Mouse (Mus musculus): ENCODE results near the gene Gm28043. TPM values are rescaled to one million over a fixed set of nuclear protein-coding genes. Genes with fewer than 3 reads are reported as not detected.

Gm28043 gene
- polyA plus RNA-seq (2014; fragmentation: Illumina TruSeq; extraction: RNeasy Lipid Tissue Mini Kit (QIAGEN cat#74804); ENCODE audit: low replicate concordance), result 1.4 TPM

DNA sequence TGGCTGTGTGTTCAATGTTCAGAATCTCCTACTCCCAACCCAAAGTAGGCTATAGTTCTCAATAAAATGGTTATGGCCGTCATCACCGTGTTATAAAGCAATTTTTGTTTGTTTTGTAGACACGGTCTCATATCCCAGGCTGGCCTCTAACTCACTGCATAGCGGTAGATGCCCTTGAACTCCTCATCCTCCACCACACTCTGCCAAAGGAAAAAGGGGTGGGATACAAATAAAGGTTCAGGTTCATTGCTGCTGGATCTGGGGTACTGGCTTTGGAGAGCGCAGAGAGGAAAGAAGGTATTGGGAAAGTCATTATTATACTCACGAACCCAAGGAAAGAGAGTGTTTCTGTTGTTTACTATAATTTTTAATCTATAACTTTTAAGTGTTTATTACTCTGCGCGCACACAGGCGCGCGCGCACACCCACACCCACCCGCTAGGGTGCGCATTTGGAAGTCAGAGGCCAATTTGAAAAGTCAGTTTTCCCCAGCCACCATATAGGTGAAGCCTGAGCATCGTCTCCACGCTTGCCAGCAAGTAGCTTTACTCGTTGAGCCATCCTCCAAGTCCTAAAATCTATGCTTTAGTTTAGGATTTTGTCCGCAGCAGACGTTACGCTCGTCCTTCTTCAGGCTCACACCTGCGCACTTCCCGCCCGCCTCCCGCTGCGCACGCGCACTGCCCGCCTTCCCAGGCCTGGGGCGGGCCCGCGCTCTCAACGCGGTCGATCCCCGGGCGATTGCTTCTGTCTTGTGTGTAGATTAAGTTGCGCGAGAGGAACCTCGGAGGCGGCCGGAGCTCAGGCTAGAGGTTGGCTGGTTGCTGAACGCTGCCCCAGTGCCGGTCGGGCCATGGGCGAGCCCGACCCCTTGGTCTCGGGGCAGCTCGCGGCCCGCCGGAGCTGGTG lies at the start of gene Gm28043, which contains the start of gene Rnf8:
TSS of gene Gm28043 (plus strand) at position 762 of the 909 bp plus-strand sequence.
TSS of gene Rnf8 (plus strand) at position 676 of the 909 bp plus-strand sequence.

DNA sequence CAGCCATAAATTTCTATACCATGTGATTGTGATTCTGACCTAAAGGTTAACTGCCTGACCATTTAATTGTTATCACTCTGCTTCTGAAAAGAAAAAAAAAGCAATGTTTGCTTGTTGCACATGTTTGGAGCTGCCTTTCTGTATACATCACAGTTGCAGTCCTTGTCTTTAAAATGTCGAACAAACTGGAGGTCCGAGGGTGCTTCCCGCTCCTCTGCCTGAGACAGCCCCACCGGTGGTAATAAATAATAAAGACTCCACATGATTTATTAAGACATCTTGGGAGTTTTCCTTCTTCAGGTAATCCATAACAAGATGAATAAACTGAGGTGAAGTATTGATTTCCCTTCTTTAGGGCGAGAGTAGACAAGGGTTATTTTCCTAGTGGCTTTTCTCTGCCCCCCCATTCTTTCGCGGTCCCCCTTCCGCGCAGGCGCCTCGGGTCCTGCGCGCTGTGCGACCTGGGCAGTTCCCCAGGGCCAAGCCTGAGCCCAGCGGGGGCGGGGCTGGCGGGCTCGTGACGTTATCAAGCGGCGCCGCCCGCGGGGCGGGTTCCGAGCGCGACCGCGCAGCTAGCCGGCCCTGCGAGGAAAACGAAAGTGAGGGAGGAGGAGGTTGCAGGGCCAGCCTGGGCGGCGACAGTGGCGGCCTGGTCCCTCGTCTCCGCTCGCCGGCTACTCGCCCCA lies 45.5 kb downstream of the Gm28043 start, which contains the start of gene Cmtr1:
TSS of gene Cmtr1 (plus strand) at position 520 of the 686 bp plus-strand sequence.

DNA sequence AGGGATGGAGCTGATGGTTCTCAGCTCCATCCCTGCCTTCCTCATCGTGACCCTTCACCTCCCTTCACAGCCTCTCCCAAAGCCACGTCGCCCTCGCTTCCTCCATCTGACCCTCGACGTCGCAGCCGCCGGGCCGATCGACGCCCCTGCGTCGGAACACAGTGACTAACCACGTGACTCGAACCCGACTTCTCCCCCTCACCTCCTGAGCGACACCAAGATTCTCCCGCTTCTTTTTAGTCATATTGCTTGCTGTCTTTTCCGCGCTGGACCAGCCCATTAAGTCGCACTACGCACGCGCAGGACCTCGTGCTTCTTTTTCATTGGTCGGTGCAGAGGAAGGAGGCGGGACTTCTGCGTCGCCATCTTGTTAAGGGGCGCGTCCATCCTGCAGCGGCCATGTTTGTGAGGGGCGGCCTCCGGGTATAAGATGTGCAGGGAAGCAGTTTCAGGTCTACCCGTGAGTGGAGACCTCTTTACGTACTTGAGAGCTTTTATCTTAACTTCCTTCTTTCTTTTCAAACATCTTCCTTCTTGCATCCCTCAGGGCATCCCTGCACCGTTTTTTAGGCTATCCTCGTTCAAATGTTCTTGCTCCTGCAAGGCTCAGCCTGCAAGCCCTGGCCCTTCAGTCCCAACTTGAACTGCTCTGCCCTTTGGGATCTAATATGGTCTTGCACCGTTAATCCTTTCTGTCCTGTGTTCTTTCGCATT lies 102.2 kb downstream of the Gm28043 start, which contains the start of gene Ccdc167:
TSS of gene Ccdc167 (minus strand) at position 313 of the 714 bp plus-strand sequence.

Other genes starting within 250 kb of the Gm28043 start
- gene Pim1, start 124.1 kb upstream of the Gm28043 start, polyA plus RNA-seq (2014; fragmentation: Illumina TruSeq; extraction: RNeasy Lipid Tissue Mini Kit (QIAGEN cat#74804); ENCODE audit: low replicate concordance), result 66.6 TPM
- gene Gm17657, start 65.2 kb upstream of the Gm28043 start, polyA plus RNA-seq (2014; fragmentation: Illumina TruSeq; extraction: RNeasy Lipid Tissue Mini Kit (QIAGEN cat#74804); ENCODE audit: low replicate concordance), result not detected
- gene Tbc1d22b, start 65.1 kb upstream of the Gm28043 start, polyA plus RNA-seq (2014; fragmentation: Illumina TruSeq; extraction: RNeasy Lipid Tissue Mini Kit (QIAGEN cat#74804); ENCODE audit: low replicate concordance), result 6.2 TPM
- gene Tmem217, start 62.5 kb upstream of the Gm28043 start, polyA plus RNA-seq (2014; fragmentation: Illumina TruSeq; extraction: RNeasy Lipid Tissue Mini Kit (QIAGEN cat#74804); ENCODE audit: low replicate concordance), result not detected
- 11.1 TPM for gene Rnf8, start 86 bp upstream of the Gm28043 start, polyA plus RNA-seq (2014; fragmentation: Illumina TruSeq; extraction: RNeasy Lipid Tissue Mini Kit (QIAGEN cat#74804); ENCODE audit: low replicate concordance)
- gene Cmtr1, start 45.7 kb downstream of the Gm28043 start, polyA plus RNA-seq (2014; fragmentation: Illumina TruSeq; extraction: RNeasy Lipid Tissue Mini Kit (QIAGEN cat#74804); ENCODE audit: low replicate concordance), result 10.9 TPM
- 4.0 TPM for gene Ccdc167, start 102.2 kb downstream of the Gm28043 start, polyA plus RNA-seq (2014; fragmentation: Illumina TruSeq; extraction: RNeasy Lipid Tissue Mini Kit (QIAGEN cat#74804); ENCODE audit: low replicate concordance)

All from small intestine, adult 10 weeks (tissue).